9 mouse cellular contexts compared by ENCODE assay signal in the genomic region with DNA sequence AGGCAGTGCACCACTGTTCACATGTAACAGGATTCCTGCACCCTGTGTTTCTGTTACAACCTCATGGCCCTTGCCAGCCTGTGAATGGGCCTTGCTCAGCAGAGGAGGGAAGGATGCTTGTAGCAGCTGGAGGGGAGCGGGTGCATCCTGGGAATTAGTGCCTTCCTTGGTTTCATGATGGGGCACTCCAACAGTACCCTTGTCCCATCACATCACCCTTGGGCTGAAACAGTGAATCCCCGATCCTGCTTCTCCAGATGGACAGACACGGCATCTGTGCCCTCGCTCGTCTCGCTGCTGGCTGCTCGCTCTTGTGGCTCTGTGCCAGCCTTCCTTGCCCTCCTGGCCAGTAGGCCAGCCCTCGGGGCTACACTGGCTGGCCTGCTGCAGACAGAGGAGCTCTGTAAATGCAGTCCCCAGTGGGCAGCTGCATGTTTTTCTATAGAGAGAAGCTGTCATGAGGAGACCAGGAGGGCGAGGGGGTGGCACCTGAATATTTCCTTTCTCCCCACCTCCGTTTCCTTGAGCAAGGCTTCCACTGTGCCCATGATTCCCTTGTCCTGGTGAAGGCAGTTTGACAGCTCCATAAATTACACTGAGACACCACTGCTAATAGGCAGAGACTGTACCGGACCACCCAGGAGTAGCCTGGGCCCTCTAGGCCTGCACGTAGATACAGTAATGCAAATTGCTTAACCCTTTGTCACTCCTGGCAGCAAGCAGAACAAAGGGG.
DNase-seq lines count a peak whose midpoint lies in the region; ATAC-seq lines count a peak whose summit lies in the region.
"Had no signal": no experiment of that assay in that cellular context is flagged by ENCODE, and none has a peak within 500 bp of the region (broad histone marks: within the 10 kb centered on the region; RNA-seq: fewer than 3 reads in every experiment).

No protein-coding gene starts in this region.

- H3K27ac ChIP-seq in forebrain, embryonic 13.5 days: peak overlapping the region; percentile 59
- H3K27ac ChIP-seq in kidney, embryonic 16.5 days (ENCODE audit: low read length): 0 out of 2 replicates have a peak overlapping the region, but pooled peaks have one; percentile 24
- H3K27ac ChIP-seq in neural tube, embryonic 13.5 days (replicated peaks): peak overlapping the region; percentile 33; the same call in 1 of the 2 replicates

- WGBS in forebrain, embryonic 13.5 days: 31% methylated on average over 12 of the region's 12 CpGs
- WGBS in kidney, embryonic 16.5 days: 30% methylated on average over 12 of the region's 12 CpGs
- WGBS in neural tube, embryonic 13.5 days: 23% methylated on average over 12 of the region's 12 CpGs

- no peak overlapping the region for H3K4me3 ChIP-seq in forebrain, embryonic 13.5 days
- no peak overlapping the region for H3K4me3 ChIP-seq in kidney, embryonic 16.5 days (ENCODE audit: low read length)
- H3K4me3 ChIP-seq in neural tube, embryonic 13.5 days: no peak overlapping the region

- H3K9me3 ChIP-seq in forebrain, embryonic 13.5 days (replicated peaks): no peaks in the 10 kb centered on the region
- no peaks in the 10 kb centered on the region for H3K9me3 ChIP-seq in kidney, embryonic 16.5 days (ENCODE audit: low read length)
- no peaks in the 10 kb centered on the region for H3K9me3 ChIP-seq in neural tube, embryonic 13.5 days

- intact Hi-C loops in left cerebral cortex, postnatal 4 days (cut with DNase I): no loop called here
- intact Hi-C loops in left cerebral cortex, postnatal 25 days (cut with DNase I): no loop called here

- H3K27me3 ChIP-seq in forebrain, embryonic 13.5 days: no peaks in the 10 kb centered on the region
- H3K27me3 ChIP-seq in kidney, embryonic 16.5 days (ENCODE audit: insufficient read depth, low read length): no peaks in the 10 kb centered on the region
- no peaks in the 10 kb centered on the region for H3K27me3 ChIP-seq in neural tube, embryonic 13.5 days

- DNase-seq in left cerebral cortex, postnatal 4 days: peak; percentile 90
- no peak for DNase-seq in left cerebral cortex, postnatal 25 days (ENCODE audit: low spot score in 2 of 2)
- no peak for DNase-seq in thymus, postnatal 10 days (ENCODE audit: low spot score in 2 of 2)
- DNase-seq in thymus, postnatal 14 days: no peak

- peak; percentile 68 for ATAC-seq in forebrain, embryonic 13.5 days
- ATAC-seq in kidney, embryonic 16.5 days (ENCODE audit: low FRiP score, low TSS enrichment): peak; percentile 87
- ATAC-seq in neural tube, embryonic 13.5 days (ENCODE audit: low read depth): peak; percentile 72
- ATAC-seq in inflammation-experienced regulatory T-cells, adult 6 months: no peak

- peak overlapping the region; percentile 18 for H3K4me2 ChIP-seq in forebrain, embryonic 13.5 days
- no peak overlapping the region for H3K4me2 ChIP-seq in kidney, embryonic 16.5 days (replicated peaks; ENCODE audit: low read depth, low read length)
- no peak overlapping the region for H3K4me2 ChIP-seq in neural tube, embryonic 13.5 days

- H3K9ac ChIP-seq in forebrain, embryonic 13.5 days: peak overlapping the region; percentile 17; the same call in 1 of the 2 replicates
- no peak overlapping the region for H3K9ac ChIP-seq in kidney, embryonic 16.5 days (replicated peaks; ENCODE audit: low read length)
- peak overlapping the region; percentile 32 for H3K9ac ChIP-seq in neural tube, embryonic 13.5 days

- peaks cover 35% of the 10 kb centered on the region for H3K4me1 ChIP-seq in forebrain, embryonic 13.5 days
- peaks cover 14% of the 10 kb centered on the region for H3K4me1 ChIP-seq in kidney, embryonic 16.5 days (ENCODE audit: insufficient read depth, low read length)
- H3K4me1 ChIP-seq in neural tube, embryonic 13.5 days (replicated peaks): peaks cover 30% of the 10 kb centered on the region

- no peaks in the 10 kb centered on the region for H3K36me3 ChIP-seq in forebrain, embryonic 13.5 days (ENCODE audit: poor library complexity, severe bottlenecking)
- H3K36me3 ChIP-seq in kidney, embryonic 16.5 days (ENCODE audit: insufficient read depth, low read length): no peaks in the 10 kb centered on the region
- no peaks in the 10 kb centered on the region for H3K36me3 ChIP-seq in neural tube, embryonic 13.5 days
- H3K36me3 ChIP-seq: G1E had no signal
